Mouse (Mus musculus) lung, adult 10 weeks (tissue): Measurements from ENCODE around the gene Cdc42se1. TPM values are rescaled to one million over a fixed set of nuclear protein-coding genes. Genes with fewer than 3 reads are reported as not detected.

ENCODE experiments used
- polyA plus RNA-seq: library from polyadenylated mRNA; stranded (reverse); fragments of 350-450 nt; fragmentation: Illumina TruSeq; extraction: RNeasy Lipid Tissue Mini Kit (QIAGEN cat#74804); gene quantifications from one replicate; pipeline ENCODE4 v1.2.3, GENCODE M21; 2014; ENCODE audit warnings: low read depth, low replicate concordance; ENCODE audit not compliant: insufficient read depth

The Cdc42se1 gene
- 80.1 TPM for polyA plus RNA-seq

DNA sequence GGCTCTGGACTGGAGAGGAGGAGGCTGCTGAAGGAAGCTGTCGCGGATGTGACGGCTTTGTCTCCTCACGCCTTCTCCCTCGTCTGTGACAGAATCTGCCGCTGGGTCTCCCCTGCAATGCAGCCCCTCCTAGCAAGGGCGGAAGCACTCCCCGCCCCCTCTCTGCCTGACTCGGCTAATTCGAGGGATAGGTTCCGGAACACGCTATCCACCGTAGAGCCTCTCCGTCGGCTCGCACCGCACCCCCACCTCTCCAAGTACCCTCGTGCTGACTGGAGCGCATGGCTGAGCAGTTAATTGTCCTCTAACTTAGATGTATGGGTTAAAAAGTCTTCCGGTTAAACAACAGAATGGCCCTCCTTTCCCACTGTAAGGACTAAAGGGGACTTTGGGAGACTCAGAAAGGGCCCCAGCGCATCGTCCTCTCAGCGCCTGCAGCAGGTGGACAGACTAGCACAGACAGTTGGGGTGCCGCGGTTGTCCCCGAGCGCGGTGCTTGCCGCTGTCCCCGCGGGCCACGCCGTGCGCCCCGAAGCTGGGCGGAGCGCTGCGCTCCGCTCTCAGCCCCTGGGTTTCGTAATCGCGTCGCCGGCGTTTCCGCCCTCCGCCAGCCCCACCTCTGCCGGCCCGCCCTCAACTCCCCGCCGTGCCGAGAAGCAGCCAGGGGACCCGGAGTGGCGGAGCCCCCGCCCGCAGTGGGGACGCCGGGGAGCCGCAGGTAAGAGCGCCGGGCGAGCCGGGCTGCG, at the start of gene Cdc42se1:
TSS of gene Cdc42se1 (plus strand) at position 585 of the 746 bp plus-strand sequence.

GRCm38 (mm10) chr3:95217255-95218134, 11.0 kb upstream of the Cdc42se1 start, which contains the start of gene Gabpb2:
Gene Gabpb2, minus strand, starts transcription at chr3:95217916.

GRCm38 (mm10) chr3:95231298-95232221, 3.0 kb downstream of the Cdc42se1 start, which contains the start of gene Mllt11:
Gene Mllt11, minus strand, starts transcription at chr3:95232171.

GRCm38 (mm10) chr3:95241498-95241897, 13.0 kb downstream of the Cdc42se1 start, which contains the start of gene Gm128:
Gene Gm128, minus strand, starts transcription at chr3:95241598.

DNA sequence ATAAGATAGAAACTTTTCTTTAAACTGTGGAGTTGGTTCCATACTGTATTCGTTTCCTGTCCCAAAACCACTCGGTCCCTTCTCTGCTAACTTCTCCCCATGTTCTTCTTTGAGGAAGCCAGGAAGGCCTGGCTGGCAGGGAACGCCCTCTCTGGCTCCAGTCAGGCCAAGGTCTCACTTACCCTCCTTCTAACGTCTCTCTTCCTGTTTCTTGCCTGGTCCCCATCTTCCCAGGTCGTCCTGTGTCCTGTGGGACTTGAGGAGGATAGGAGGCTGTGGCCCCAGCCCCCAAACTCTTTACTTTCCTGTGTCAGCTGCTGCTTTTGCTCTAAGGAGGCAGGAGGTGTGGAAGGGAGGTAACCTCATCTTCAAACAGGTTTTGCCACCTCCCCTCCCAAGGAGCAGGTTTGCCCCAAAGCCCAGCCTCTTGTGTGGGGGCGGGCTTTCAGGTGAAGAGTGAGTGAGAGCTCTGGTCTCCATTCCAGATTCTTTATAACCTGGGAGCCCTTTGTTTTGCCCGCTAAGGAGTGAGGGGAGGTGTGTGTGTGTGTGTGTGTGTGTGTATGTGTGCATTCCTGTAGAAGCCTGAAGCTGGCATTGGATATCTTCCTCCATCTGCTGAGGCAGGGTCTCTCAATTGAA, 22.4 kb downstream of the Cdc42se1 start, which contains the start of gene Bnipl:
TSS of gene Bnipl (minus strand) at position 411 of the 642 bp plus-strand sequence.

DNA sequence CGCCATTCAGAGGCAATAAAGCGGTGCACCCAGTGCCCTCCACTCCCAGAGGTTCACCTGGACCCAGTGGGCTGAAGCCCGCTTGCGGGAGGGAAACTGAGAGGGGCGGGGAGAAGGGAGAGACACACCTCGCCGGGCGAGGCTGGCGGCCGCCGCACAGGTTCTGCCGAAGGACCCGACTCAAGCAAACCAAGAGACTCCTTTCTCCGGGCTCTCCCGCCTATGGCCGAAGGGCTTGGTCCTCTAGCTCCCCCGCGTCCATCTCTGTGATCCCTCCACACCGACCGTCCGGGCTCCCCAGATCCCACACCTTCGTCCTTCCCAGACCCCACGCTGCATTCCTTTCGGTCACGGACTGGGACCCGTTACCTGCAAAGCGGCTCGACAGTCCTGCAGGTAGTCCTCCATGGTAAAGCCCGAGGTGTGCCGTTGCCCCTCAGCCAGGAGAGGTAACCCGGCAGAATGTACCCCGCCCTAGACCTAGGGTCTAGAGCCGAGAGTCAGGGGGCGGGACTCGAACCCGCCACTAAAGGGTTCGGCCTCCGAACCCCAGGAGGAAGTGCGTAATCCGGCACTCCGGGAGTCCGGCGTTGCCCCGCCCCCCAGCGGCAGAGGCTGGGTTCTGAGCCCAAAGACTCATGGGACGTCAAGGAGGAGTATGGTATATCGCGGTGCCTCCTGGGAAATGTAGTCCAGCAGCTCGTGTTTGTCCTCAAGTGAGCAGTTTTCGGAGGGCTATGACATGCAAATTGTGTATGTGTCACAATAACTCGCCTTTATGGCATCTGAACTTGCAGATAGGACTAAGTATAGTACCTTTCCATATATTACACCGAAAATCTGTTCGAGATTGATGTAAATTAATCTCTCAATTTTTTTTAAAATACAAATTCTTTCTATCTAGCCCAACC, 52.9 kb downstream of the Cdc42se1 start, which contains the start of the genes Mindy1 and Prune1:
TSS of gene Mindy1 (plus strand) at position 130 of the 911 bp plus-strand sequence.
TSS of gene Prune1 (minus strand) at position 861 of the 911 bp plus-strand sequence.

Other genes with a start within 250 kb of the Cdc42se1 start
- gene Zfp687, start 213.3 kb upstream of the Cdc42se1 start, polyA plus RNA-seq, result 5.7 TPM
- gene Psmd4, start 186.1 kb upstream of the Cdc42se1 start, polyA plus RNA-seq, result 120 TPM
- 16.0 TPM for gene Pip5k1a, start 121.8 kb upstream of the Cdc42se1 start, polyA plus RNA-seq
- gene Vps72, start 117.7 kb upstream of the Cdc42se1 start, polyA plus RNA-seq, result 33.7 TPM
- gene Tmod4, start 104.3 kb upstream of the Cdc42se1 start, polyA plus RNA-seq, result 1.5 TPM
- 42.6 TPM for gene Scnm1, start 94.7 kb upstream of the Cdc42se1 start, polyA plus RNA-seq
- 8.4 TPM for gene Lysmd1, start 94.6 kb upstream of the Cdc42se1 start, polyA plus RNA-seq
- gene Tnfaip8l2, start 86.4 kb upstream of the Cdc42se1 start, polyA plus RNA-seq, result 22.1 TPM
- gene Sema6c, start 68.3 kb upstream of the Cdc42se1 start, polyA plus RNA-seq, result 2.1 TPM
- 6.1 TPM for gene Gabpb2, start 10.8 kb upstream of the Cdc42se1 start, polyA plus RNA-seq
- 5.0 TPM for gene Mllt11, start 3.4 kb downstream of the Cdc42se1 start, polyA plus RNA-seq
- gene Gm128, start 12.9 kb downstream of the Cdc42se1 start, polyA plus RNA-seq, result 0.84 TPM
- gene Bnipl, start 22.5 kb downstream of the Cdc42se1 start, polyA plus RNA-seq, result 6.7 TPM
- 41.4 TPM for gene Mindy1, start 52.6 kb downstream of the Cdc42se1 start, polyA plus RNA-seq
- gene Prune1, start 53.3 kb downstream of the Cdc42se1 start, polyA plus RNA-seq, result 11.4 TPM
- 4.2 TPM for gene Anxa9, start 78.4 kb downstream of the Cdc42se1 start, polyA plus RNA-seq
- 149 TPM for gene Cers2, start 86.1 kb downstream of the Cdc42se1 start, polyA plus RNA-seq
- 9.2 TPM for gene Setdb1, start 128.5 kb downstream of the Cdc42se1 start, polyA plus RNA-seq
- not detected for gene 4930558C23Rik, start 174.1 kb downstream of the Cdc42se1 start, polyA plus RNA-seq
- 15.8 TPM for gene Arnt, start 205.7 kb downstream of the Cdc42se1 start, polyA plus RNA-seq